Mouse (Mus musculus) stomach, embryonic 14.5 days (tissue): ENCODE measurements around the gene Focad. TPM values are rescaled to one million over a fixed set of nuclear protein-coding genes. Genes with fewer than 3 reads are reported as not detected.

Source experiments
- ATAC-seq: fragments of 200-750 bp; cut with Nextera tagmentation; 2 replicates; pipeline ENCODE4 v1.8.0; 2017; ENCODE audit warnings: low read depth, moderate TSS enrichment; ENCODE audit not compliant: insufficient number of reproducible peaks, insufficient read depth, low FRiP score
- H3K27ac ChIP-seq: fragments of 300-500 bp; sonication (generic); 2 replicates; pipeline ENCODE4 v1.5.1; 2014; ENCODE audit warnings: mild to moderate bottlenecking, low read length, moderate library complexity, mixed read lengths
- H3K27me3 ChIP-seq: fragments of 300-500 bp; sonication (generic); 2 replicates; pipeline ENCODE4 v1.6.1; 2014; ENCODE audit warnings: low read length, control low read depth, mixed read lengths; ENCODE audit not compliant: control insufficient read depth, insufficient read depth
- H3K36me3 ChIP-seq: fragments of 300-500 bp; sonication (generic); 2 replicates; pipeline ENCODE4 v1.6.1; 2014; ENCODE audit warnings: mild to moderate bottlenecking, control low read depth, low read length, moderate library complexity, mixed read lengths; ENCODE audit not compliant: control insufficient read depth, insufficient read depth
- H3K4me1 ChIP-seq: fragments of 300-500 bp; sonication (generic); 2 replicates; pipeline ENCODE4 v1.6.1; 2014; ENCODE audit warnings: low read length, control low read depth, mixed read lengths; ENCODE audit not compliant: control insufficient read depth, insufficient read depth
- H3K4me2 ChIP-seq: fragments of 300-500 bp; sonication (generic); replicated peaks from 2 replicates; pipeline ENCODE4 v1.6.1; 2014; ENCODE audit warnings: low read depth, low read length, control low read depth
- H3K4me3 ChIP-seq: fragments of 300-500 bp; sonication (generic); 2 replicates; pipeline ENCODE4 v1.5.1; 2014; ENCODE audit warnings: low read depth, low read length, control low read depth
- H3K9ac ChIP-seq: fragments of 300-500 bp; sonication (generic); replicated peaks from 2 replicates; pipeline ENCODE4 v1.6.1; 2014; ENCODE audit warnings: low read depth, mild to moderate bottlenecking, control low read depth, low read length, moderate library complexity, mixed read lengths
- H3K9me3 ChIP-seq: fragments of 300-500 bp; sonication (generic); 2 replicates; pipeline ENCODE4 v1.6.1; 2016; ENCODE audit warnings: low read depth, low read length, control low read depth; ENCODE audit not compliant: control insufficient read depth
- WGBS: fragments of 180-500 bp; shearing (Covaris S2); extraction: QIAGEN DNeasy Blood & Tissue Kit; methylation state at CpG from one replicate; pipeline ENCODE4 v1.1.7; 2014; 5-methylcytosine and 5-hydroxymethylcytosine counted together
- polyA plus RNA-seq: library from polyadenylated mRNA; unstranded; fragments of >200 nt; fragmentation: Nextera tagmentation; extraction: Ambion mirVana; gene quantifications from 2 replicates; pipeline ENCODE4 v1.2.1, GENCODE M21; 2014

Focad gene
- polyA plus RNA-seq, 1 experiment from 2014 or later = 16.3 TPM

DNA sequence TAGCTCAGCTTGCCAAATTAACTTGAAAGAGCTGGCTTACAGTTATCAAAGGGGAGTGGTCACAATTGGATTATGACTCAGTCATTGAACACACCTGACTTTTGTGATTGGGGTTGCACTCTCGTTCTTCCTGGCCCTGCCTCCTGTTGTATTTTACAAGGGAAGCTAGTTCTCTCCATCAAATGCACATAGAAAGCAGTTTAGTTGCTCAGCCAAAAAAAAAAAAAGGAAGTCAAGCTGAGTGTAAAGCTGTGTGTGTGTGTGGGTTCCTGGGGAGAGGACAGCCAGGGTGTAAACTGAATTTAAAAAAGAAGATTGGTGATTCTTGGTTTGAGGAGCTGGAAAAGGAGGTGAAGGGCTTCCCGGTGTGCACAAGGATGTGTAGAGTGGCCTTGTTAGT, 343.5 kb downstream of the Focad start:
- peak overlapping the region; percentile 35 for H3K4me3 ChIP-seq
- H3K36me3 ChIP-seq = no peaks in the 10 kb centered on the region
- H3K9me3 ChIP-seq = no peaks in the 10 kb centered on the region
- peak overlapping the region; percentile 65 for H3K4me2 ChIP-seq
- peaks cover 7% of the 10 kb centered on the region; the same call in 1 of the 2 replicates for H3K4me1 ChIP-seq
- H3K27ac ChIP-seq = peak overlapping the region; percentile 17; the same call in 1 of the 2 replicates
- no peaks in the 10 kb centered on the region for H3K27me3 ChIP-seq
- WGBS = 30% methylated on average over 2 of the region's 2 CpGs
- no peak for ATAC-seq
- H3K9ac ChIP-seq = no peak overlapping the region

DNA sequence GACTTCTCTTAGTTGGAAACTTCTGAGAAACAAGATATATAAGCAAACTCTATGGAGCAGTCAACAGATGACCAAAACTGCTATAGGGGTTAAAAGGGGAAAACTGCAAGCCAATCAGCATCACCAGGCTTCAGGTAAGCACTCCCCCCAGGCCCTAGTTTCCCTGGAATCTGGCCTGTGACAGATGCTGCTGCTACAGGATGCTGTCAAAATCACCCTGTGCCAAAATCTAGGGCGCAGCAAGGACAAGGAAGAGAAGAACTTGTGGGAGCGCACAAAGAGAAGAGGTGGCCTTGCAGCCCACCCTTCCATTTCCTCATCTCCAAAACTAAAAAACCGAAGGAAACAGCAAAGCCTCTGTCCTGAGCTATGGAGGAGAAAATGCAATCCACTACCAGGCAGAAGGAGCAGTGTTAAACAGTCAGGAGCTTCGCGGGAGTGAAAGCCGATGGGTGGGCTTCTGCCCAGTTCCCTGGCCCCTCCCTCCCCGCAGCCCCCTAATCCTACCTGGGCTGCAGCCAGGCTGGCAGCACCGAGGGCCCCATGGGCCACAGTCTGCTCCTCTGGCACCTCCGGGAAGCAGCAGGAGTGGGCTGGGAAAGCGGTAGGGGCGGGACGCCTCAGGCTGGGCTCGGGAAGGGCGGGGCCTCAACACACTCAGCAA, 344.0 kb downstream of the Focad start, which contains the start of gene Hacd4:
Hacd4 (minus strand) TSS at position 603 of the 664 bp plus-strand sequence.
- no peaks in the 10 kb centered on the region for H3K27me3 ChIP-seq
- H3K36me3 ChIP-seq = no peaks in the 10 kb centered on the region
- peak within 1 kb of the TSS; percentile 17; the same call in 1 of the 2 replicates for H3K27ac ChIP-seq
- WGBS = 1% methylated on average over 14 of the region's 14 CpGs
- peak; percentile 91 for ATAC-seq
- peaks cover 7% of the 10 kb centered on the region; the same call in 1 of the 2 replicates for H3K4me1 ChIP-seq
- peak within 1 kb of the TSS; percentile 35 for H3K4me3 ChIP-seq
- H3K4me2 ChIP-seq = peak within 1 kb of the TSS; percentile 65
- H3K9ac ChIP-seq = peak within 1 kb of the TSS; percentile 47; the same call in 1 of the 2 replicates
- no peaks in the 10 kb centered on the region for H3K9me3 ChIP-seq

DNA sequence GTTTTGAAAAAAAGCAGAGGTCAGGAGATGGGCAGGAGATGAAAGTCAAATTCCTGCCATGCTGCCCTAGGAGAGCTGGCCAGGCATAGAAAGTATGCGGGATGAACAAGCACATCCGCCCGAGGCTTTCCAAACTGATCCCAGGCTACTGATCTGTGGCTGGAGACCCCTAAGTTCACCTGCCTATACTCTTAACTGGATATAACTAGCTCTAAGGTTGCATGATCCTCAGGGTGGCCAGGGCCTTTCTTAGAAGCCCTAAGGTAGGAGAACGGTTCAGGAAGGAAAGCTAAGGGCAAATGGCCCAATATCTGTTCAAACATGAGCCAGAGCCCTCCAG, 344.5 kb downstream of the Focad start:
- H3K27ac ChIP-seq = 0 out of 2 replicates have a peak overlapping the region, but pooled peaks have one; percentile 17
- 24% methylated on average over 4 of the region's 4 CpGs for WGBS
- peaks cover 7% of the 10 kb centered on the region; the same call in 1 of the 2 replicates for H3K4me1 ChIP-seq

DNA sequence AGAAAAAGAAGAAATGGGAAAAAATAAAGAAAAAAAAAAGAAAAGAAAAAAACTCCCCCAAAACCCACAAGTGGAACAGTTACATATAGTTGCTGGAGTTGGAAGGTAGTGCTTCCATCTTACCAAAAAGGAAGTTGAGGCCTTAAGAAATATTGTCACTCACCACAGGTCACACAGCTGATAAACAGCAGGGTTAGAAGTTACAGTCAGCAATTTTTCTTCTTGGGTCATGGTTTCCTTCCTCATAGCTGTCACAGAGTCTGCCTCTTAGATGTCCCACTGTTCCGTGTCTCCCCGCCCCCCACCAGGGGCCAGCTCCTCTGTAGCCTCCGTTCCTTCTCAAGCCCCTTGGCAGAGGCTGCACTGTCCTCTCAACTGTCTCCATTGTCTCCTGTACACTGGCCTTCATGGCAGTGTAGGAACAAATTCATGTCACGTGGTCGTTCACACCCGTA, 345.3 kb downstream of the Focad start:
- peaks cover 7% of the 10 kb centered on the region; the same call in 1 of the 2 replicates for H3K4me1 ChIP-seq
- no peak overlapping the region for H3K9ac ChIP-seq
- no peaks in the 10 kb centered on the region for H3K36me3 ChIP-seq
- no peak overlapping the region for H3K27ac ChIP-seq
- 73% methylated on average over 6 of the region's 6 CpGs for WGBS
- no peak for ATAC-seq
- no peak overlapping the region for H3K4me3 ChIP-seq
- H3K27me3 ChIP-seq = no peaks in the 10 kb centered on the region
- no peak overlapping the region for H3K4me2 ChIP-seq
- no peaks in the 10 kb centered on the region for H3K9me3 ChIP-seq

More for the DNA sequence above, 344.5 kb downstream of the Focad start:
- H3K9me3 ChIP-seq = no peaks in the 10 kb centered on the region
- H3K4me3 ChIP-seq = peak overlapping the region; percentile 35
- H3K27me3 ChIP-seq = no peaks in the 10 kb centered on the region
- no peak overlapping the region for H3K9ac ChIP-seq
- peak overlapping the region; percentile 65 for H3K4me2 ChIP-seq
- ATAC-seq = no peak
- H3K36me3 ChIP-seq = no peaks in the 10 kb centered on the region

DNA sequence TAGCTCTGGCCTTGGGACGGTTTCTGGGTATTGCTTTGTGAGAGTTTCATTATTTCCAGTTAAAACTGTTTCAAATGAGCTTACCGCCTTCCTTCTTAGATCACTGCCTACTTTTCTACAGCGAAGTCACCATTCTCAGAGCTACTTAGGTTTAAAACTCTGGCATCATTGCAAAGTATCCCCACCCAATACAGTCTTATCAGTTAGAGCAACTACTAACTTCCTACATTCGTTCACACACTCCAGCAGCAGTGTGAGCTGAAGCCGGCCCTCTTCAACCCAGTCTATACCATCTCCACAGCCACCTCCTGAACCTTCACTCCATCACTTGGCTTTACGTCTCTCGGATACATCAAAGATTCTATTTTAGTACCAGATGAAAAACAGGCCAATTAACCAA, 346.4 kb downstream of the Focad start:
- no peak overlapping the region for H3K4me3 ChIP-seq
- no peaks in the 10 kb centered on the region for H3K9me3 ChIP-seq
- 95% methylated on average over 7 of the region's 7 CpGs for WGBS
- H3K4me2 ChIP-seq = no peak overlapping the region
- H3K4me1 ChIP-seq = peaks cover 7% of the 10 kb centered on the region; the same call in 1 of the 2 replicates
- H3K36me3 ChIP-seq = no peaks in the 10 kb centered on the region
- no peak for ATAC-seq
- H3K27me3 ChIP-seq = no peaks in the 10 kb centered on the region
- H3K27ac ChIP-seq = no peak overlapping the region
- H3K9ac ChIP-seq = no peak overlapping the region

DNA sequence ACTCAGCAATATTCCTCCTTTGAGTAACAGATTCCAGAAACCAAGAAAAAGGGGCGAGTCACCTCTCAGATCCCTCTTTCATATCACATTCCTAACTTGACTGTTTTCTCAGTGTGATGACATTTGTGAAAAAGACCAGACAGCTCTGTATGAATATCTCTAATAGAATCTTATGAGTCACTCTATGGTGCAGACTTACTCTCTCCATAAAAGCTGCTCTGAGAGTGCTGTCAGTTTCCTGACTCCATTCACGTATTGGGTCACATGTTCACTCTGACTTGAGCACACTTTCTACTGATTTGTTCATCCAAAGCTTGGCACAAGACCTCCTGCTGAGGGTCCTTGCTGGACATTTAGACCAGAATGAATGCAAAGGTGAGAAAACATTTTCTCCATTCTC, 354.5 kb downstream of the Focad start:
- no peak for ATAC-seq
- H3K4me3 ChIP-seq = no peak overlapping the region
- no peaks in the 10 kb centered on the region for H3K36me3 ChIP-seq
- H3K9me3 ChIP-seq = no peaks in the 10 kb centered on the region
- H3K4me1 ChIP-seq = no peaks in the 10 kb centered on the region
- H3K4me2 ChIP-seq = no peak overlapping the region
- WGBS = 58% methylated on average over 2 of the region's 2 CpGs
- H3K27me3 ChIP-seq = no peaks in the 10 kb centered on the region
- H3K9ac ChIP-seq = no peak overlapping the region
- no peak overlapping the region for H3K27ac ChIP-seq

DNA sequence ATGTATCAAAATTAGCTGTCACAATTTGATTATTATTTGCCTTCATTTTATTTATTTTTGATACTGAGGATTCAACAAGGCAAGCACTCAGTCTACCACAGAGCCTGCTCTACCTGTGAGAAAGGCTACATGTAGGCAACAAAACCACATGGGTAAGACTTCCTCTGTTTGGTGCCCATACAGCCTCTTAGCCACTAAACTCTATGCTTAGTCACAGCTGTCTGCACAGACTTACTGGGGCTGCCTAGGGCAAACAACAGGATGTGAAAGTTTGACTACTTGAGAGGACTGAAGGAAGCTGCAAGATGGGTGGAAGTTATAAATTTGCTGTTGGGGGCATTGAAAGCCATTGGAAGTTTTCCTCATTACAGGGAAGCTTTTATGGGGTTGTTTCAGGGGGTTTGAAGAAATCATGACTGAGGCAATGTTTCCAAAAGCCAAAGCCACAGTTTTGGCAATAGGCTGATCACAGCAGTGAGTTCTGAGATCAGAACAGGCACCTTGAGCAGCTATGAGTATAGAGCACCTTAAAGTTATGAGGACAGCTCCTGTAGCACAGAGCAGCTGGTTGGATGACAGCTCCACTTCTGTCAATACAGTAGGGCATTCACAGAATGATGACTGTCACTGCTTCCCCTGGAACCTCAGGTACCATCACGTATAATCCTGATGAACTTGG, 355.8 kb downstream of the Focad start:
- H3K9ac ChIP-seq = no peak overlapping the region
- H3K27ac ChIP-seq = no peak overlapping the region
- no peaks in the 10 kb centered on the region for H3K36me3 ChIP-seq
- no peaks in the 10 kb centered on the region for H3K27me3 ChIP-seq
- H3K4me2 ChIP-seq = no peak overlapping the region
- 92% methylated on average over 1 of the region's 1 CpGs for WGBS
- no peaks in the 10 kb centered on the region for H3K9me3 ChIP-seq
- no peaks in the 10 kb centered on the region for H3K4me1 ChIP-seq
- ATAC-seq = no peak
- H3K4me3 ChIP-seq = no peak overlapping the region

DNA sequence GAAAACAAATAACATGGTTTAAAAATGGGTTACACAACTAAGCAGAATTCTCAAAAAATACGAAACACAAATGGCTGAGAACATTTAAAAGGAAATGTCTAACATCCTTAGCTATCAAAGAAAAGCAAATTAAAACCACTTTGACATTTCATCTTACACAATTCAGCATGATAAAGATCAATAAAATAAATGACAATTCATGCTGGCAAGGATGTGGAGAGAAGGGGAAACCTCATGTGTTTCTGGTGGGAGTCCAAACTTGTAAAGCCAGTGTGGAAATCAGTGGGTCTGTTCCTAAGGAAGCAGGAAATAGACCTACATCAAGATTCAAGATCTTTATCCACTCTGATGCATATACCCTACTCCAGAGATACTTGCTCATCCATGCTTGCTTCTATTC, 363.7 kb downstream of the Focad start:
- Histone ChIP-seq H3K27ac (no peak overlapping the region), H3K9me3 (no peaks in the 10 kb centered on the region), H3K27me3 (no peaks in the 10 kb centered on the region), H3K9ac (no peak overlapping the region), H3K4me2 (no peak overlapping the region), H3K36me3 (no peaks in the 10 kb centered on the region), H3K4me3 (no peak overlapping the region), H3K4me1 (no peaks in the 10 kb centered on the region)
- WGBS = 90% methylated on average over 1 of the region's 1 CpGs
- no peak for ATAC-seq
